Mouse (Mus musculus): ENCODE data around the gene Spsb4. TPM values are rescaled to one million over a fixed set of nuclear protein-coding genes. Genes with fewer than 3 reads are reported as not detected.

Gene Spsb4
- polyA plus RNA-seq, 1 experiment from 2014 or later, result 48.6 TPM

DNA sequence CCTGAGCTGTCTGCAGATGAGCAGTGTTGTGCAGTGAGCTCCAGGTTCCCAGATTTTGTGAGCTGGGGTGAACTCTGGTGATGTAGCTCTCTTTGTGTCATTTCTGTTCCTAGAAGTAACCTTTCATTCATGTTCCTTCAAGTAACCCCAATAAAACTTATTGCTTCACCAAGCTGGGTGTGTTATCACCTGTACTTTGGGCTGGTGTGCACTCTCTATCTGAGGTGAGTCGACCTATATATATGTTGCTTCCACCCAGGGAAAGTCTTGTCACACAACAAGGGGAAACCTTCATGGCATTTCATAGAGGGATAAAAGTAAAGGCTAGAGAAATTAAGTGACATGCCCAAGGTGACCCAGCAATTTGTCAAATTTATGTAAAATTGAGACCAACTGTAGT, 109.1 kb downstream of the Spsb4 start:
- H3K4me3 ChIP-seq, result no peak overlapping the region
- H3K36me3 ChIP-seq, result no peaks in the 10 kb centered on the region
- no peaks in the 10 kb centered on the region for H3K9me3 ChIP-seq
- H3K27ac ChIP-seq, result no peak overlapping the region
- H3K4me2 ChIP-seq (replicated peaks), result no peak overlapping the region
- H3K4me1 ChIP-seq, result no peaks in the 10 kb centered on the region
- H3K9ac ChIP-seq, result no peak overlapping the region
- 84% methylated on average over 1 of the region's 1 CpGs for WGBS
- ATAC-seq (ENCODE audit: low FRiP score, low read depth), result no peak
- no peaks in the 10 kb centered on the region for H3K27me3 ChIP-seq

DNA sequence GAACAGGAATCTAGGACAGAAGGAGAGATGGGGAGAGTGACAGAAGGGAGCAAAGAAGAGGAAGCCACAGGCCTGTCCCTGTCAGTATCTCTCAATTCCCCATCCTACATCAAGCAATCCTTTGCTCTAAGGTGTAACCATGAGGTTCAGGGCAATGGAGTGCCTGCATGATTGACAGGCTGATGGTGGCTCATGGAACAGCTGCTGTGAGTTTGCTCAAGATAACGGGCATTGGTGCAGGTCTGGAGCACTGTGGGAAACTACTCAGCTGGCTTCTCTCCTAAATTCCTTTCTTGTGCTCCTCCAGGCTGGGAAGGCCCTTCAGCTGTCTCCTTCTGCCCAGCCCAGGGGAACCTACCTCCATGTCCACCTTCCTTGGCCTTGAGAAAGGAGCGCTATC, 109.9 kb downstream of the Spsb4 start:
- Histone ChIP-seq H3K27me3 (no peaks in the 10 kb centered on the region), H3K9ac (no peak overlapping the region), H3K36me3 (no peaks in the 10 kb centered on the region), H3K4me2 (replicated peaks) (no peak overlapping the region), H3K4me1 (no peaks in the 10 kb centered on the region), H3K27ac (no peak overlapping the region), H3K4me3 (no peak overlapping the region), H3K9me3 (no peaks in the 10 kb centered on the region)
- 65% methylated on average over 2 of the region's 2 CpGs for WGBS
- no peak for ATAC-seq (ENCODE audit: low FRiP score, low read depth)

DNA sequence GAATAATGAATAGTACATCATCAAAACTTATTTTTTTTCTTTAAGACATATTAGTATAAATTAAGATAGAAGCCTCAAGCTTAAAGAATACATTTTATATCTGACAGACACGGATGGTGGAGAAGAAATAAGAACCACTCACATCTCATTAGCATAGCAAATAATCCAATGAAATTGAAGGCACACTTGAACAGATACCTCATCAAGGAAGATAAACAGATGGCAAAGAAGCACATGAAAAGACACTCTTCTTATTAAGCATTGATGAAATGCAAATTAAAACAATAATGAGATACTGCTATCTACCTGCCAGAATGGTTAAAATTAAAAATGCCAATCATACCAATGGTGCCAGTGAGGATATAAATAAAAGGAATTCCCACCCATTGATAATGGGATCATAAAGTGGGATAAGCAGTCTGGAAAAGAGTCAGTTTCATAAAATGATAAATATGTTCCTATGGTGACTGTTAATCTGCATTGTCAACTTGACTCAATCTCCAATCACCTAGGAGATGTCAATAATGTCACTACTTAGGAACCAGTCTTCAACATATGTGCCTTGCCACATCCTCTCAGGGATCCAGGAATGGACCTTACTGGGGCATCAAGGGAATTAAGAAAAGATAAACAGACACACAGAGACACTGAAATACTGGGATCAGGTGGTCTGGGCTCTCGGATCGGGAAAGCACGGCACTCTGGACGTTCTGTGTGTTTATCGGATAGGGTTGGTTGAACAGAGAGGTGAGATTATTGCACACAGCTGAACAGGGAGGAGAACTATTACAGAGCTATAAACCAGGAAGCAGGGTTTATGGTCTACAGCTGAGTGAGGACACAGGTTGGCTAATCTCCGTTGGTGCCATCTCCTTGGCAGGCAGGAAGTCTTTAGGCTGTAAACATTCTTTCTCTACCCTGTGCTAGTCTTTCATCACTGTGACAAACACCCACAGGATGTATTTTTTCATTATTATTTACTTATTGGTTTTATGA, 114.0 kb downstream of the Spsb4 start:
- H3K36me3 ChIP-seq, result no peaks in the 10 kb centered on the region
- no peaks in the 10 kb centered on the region for H3K27me3 ChIP-seq
- no peak overlapping the region for H3K4me2 ChIP-seq (replicated peaks)
- H3K4me1 ChIP-seq, result no peaks in the 10 kb centered on the region
- H3K4me3 ChIP-seq, result no peak overlapping the region
- ATAC-seq (ENCODE audit: low FRiP score, low read depth), result no peak
- H3K9ac ChIP-seq, result no peak overlapping the region
- H3K27ac ChIP-seq, result no peak overlapping the region
- no peaks in the 10 kb centered on the region for H3K9me3 ChIP-seq
- WGBS, result 79% methylated on average over 7 of the region's 7 CpGs

DNA sequence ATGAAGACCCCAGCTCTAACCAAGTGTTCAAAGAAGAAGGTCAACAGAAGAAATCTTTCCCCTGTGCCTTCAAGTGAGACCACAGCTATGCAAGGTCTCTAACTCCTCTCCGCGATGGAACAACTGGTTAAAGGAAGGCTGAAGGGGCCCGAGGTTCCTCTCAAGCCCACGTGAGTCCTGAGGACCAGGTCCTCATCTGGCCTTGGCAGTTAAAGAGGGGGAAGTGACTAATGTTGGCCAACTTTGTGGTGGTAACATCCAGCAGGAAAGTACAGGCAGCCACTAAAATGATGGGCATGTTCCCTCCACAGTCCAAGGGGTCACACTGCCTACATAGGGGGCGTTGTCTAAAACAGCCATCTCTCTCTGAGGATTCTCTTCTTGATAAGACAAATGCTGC, 118.9 kb downstream of the Spsb4 start:
- WGBS, result 80% methylated on average over 5 of the region's 5 CpGs
- H3K9me3 ChIP-seq, result no peaks in the 10 kb centered on the region
- H3K4me2 ChIP-seq (replicated peaks), result no peak overlapping the region
- H3K36me3 ChIP-seq, result no peaks in the 10 kb centered on the region
- H3K4me3 ChIP-seq, result no peak overlapping the region
- H3K27ac ChIP-seq, result no peak overlapping the region
- H3K27me3 ChIP-seq, result no peaks in the 10 kb centered on the region
- no peaks in the 10 kb centered on the region for H3K4me1 ChIP-seq
- ATAC-seq (ENCODE audit: low FRiP score, low read depth), result no peak
- H3K9ac ChIP-seq, result no peak overlapping the region

DNA sequence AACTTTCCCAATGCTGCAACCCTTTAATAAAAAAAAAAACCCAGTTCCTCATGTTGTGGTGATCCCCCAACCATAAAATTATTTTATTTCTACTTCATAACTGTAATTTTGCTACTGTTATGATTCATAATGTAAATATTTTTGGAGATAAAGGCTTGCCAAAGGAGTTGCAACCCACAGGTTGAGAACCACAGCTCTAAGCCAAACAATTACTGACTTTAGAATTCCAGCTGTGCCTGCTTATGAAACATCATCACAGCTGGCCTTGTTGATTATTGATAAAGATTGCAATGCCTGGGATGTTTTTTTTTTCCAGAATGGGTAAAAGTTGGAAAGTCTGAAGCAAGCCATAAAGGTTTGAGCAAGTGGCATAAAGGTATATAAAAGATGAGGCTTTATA, 119.6 kb downstream of the Spsb4 start:
- no peak overlapping the region for H3K27ac ChIP-seq
- no peaks in the 10 kb centered on the region for H3K9me3 ChIP-seq
- ATAC-seq (ENCODE audit: low FRiP score, low read depth), result no peak
- no peaks in the 10 kb centered on the region for H3K4me1 ChIP-seq
- H3K9ac ChIP-seq, result no peak overlapping the region
- no peak overlapping the region for H3K4me2 ChIP-seq (replicated peaks)
- no peaks in the 10 kb centered on the region for H3K36me3 ChIP-seq
- no peaks in the 10 kb centered on the region for H3K27me3 ChIP-seq
- no peak overlapping the region for H3K4me3 ChIP-seq

DNA sequence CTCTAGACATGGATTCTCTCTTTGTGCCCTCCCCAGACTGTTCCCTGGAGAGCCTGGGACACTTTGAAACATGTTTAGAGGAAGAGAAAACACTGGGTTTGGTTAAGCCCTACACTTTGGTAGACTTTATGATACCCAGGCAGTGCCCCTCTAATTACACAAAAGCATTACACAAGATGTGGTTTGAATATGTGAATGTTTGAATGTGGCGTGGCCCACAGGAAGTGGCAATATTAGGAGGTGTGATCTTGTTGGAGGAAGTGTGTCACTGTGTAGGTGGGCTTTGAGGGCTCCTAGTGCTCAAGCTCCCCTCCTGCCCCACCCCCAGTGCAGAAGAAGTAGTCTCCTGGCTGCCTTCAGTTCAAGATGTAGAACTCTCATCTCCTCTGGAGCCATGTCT, 122.0 kb downstream of the Spsb4 start:
- Histone ChIP-seq H3K27me3 (no peaks in the 10 kb centered on the region), H3K27ac (no peak overlapping the region), H3K9me3 (no peaks in the 10 kb centered on the region), H3K4me2 (replicated peaks) (no peak overlapping the region), H3K4me1 (peaks cover 7% of the 10 kb centered on the region; the same call in 1 of the 2 replicates), H3K9ac (no peak overlapping the region), H3K4me3 (no peak overlapping the region), H3K36me3 (no peaks in the 10 kb centered on the region)
- 80% methylated on average over 1 of the region's 1 CpGs for WGBS
- ATAC-seq (ENCODE audit: low FRiP score, low read depth), result no peak

DNA sequence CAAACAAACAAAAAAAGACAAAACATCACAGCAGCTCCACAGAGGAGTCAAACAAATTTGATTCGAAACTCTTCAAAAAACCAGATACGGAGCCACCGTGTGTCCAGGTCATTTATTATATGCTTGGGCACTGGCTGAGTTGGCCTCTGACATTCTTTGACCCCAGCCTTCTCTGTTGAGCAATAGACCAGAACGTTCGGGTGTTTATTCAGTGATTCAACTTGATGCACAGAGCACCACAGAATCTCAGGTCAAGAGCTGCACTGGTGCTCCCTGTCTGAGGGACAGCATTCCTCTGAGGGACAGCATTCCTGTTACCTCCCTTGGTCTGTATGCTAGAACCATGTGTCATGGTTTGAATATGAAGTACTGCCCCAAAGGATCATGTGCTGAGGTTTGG, 125.1 kb downstream of the Spsb4 start:
- Histone ChIP-seq H3K9me3 (no peaks in the 10 kb centered on the region), H3K36me3 (no peaks in the 10 kb centered on the region), H3K27ac (no peak overlapping the region), H3K4me1 (peaks cover 20% of the 10 kb centered on the region), H3K27me3 (peaks cover 7% of the 10 kb centered on the region; the same call in 1 of the 2 replicates), H3K9ac (no peak overlapping the region), H3K4me3 (no peak overlapping the region), H3K4me2 (replicated peaks) (no peak overlapping the region)
- ATAC-seq (ENCODE audit: low FRiP score, low read depth), result no peak
- WGBS, result 72% methylated on average over 5 of the region's 5 CpGs

Other genes starting within 250 kb of the Spsb4 start
- 26.3 and 28.7 TPM in 2 replicates for gene Pxylp1, start 126.2 kb downstream of the Spsb4 start, polyA plus RNA-seq (2015; fragmentation: Nextera tagmentation; extraction: Ambion mirVana)
- 101 and 103 TPM in 2 replicates for gene Slc25a36, start 92.3 kb upstream of the Spsb4 start, polyA plus RNA-seq (2015; fragmentation: Nextera tagmentation; extraction: Ambion mirVana)

All from limb, embryonic 13.5 days (tissue).